Mouse (Mus musculus): ENCODE data around the gene Cyp2d9. TPM values are rescaled to one million over a fixed set of nuclear protein-coding genes. Genes with fewer than 3 reads are reported as not detected.

Gene Cyp2d9
- polyA plus RNA-seq, 1 experiment: not detected

GRCm38 (mm10) chr15:82423471-82423870 is 9.8 kb upstream of the Cyp2d9 start:
- H3K4me2 ChIP-seq (ENCODE audit: low read depth): no peak overlapping the region
- no peak overlapping the region for H3ac ChIP-seq (ENCODE audit: control insufficient read depth, insufficient read length)
- H3K36me3 ChIP-seq (ENCODE audit: control insufficient read depth, insufficient read depth): no peaks in the 10 kb centered on the region
- no peaks in the 10 kb centered on the region for H3K27me3 ChIP-seq (ENCODE audit: control insufficient read depth, insufficient read depth, insufficient read length)
- H3K79me2 ChIP-seq (ENCODE audit: control insufficient read depth, insufficient read depth): no peaks in the 10 kb centered on the region
- TF ChIP-seq REST (IDR thresholded peaks at IDR 0.05; ENCODE audit: insufficient read depth, insufficient read length) (no peak), TCF3 (IDR thresholded peaks at IDR 0.05; ENCODE audit: insufficient read length, low read depth) (no peak), SRF (IDR thresholded peaks at IDR 0.05; ENCODE audit: control insufficient read depth, insufficient read length, low read depth) (no peak), POLR2AphosphoS2 (IDR thresholded peaks at IDR 0.05; ENCODE audit: insufficient read length, low read depth) (no peak), MYOG (IDR thresholded peaks at IDR 0.05; ENCODE audit: control insufficient read depth in 1 of 3, insufficient read depth in 1 of 3, insufficient read length in 2 of 3, low read depth in 2 of 3) (no peak), POLR2A (IDR thresholded peaks at IDR 0.05; ENCODE audit: insufficient read length, low read depth) (no peak), E2F4 (IDR thresholded peaks at IDR 0.05; ENCODE audit: insufficient read depth) (no peak), CEBPB (IDR thresholded peaks at IDR 0.05; ENCODE audit: insufficient read depth, poor library complexity, severe bottlenecking) (no peak)
- H3K4me3 ChIP-seq: no peak overlapping the region

- Histone ChIP-seq H3K27me3 (ENCODE audit: control insufficient read depth, insufficient read depth, insufficient read length) (no peaks in the 10 kb centered on the region), H3K36me3 (ENCODE audit: control insufficient read depth, insufficient read depth) (no peaks in the 10 kb centered on the region), H3K79me2 (ENCODE audit: control insufficient read depth, insufficient read depth) (no peaks in the 10 kb centered on the region), H3ac (ENCODE audit: control insufficient read depth, insufficient read length) (no peak overlapping the region), H3K4me2 (ENCODE audit: low read depth) (no peak overlapping the region), H3K4me3 (no peak overlapping the region)
- TF ChIP-seq MYOD1 (IDR thresholded peaks at IDR 0.05; ENCODE audit: control insufficient read depth in 1 of 3, insufficient read length in 2 of 3, low read depth in 2 of 3) (no peak), MYOG (IDR thresholded peaks at IDR 0.05; ENCODE audit: control insufficient read depth in 1 of 3, insufficient read depth in 1 of 3, insufficient read length in 2 of 3, low read depth in 2 of 3) (no peak), USF1 (IDR thresholded peaks at IDR 0.05; ENCODE audit: low read depth) (no peak), POLR2AphosphoS2 (IDR thresholded peaks at IDR 0.05; ENCODE audit: insufficient read length, low read depth) (no peak), REST (IDR thresholded peaks at IDR 0.05; ENCODE audit: insufficient read depth, insufficient read length) (no peak), SRF (IDR thresholded peaks at IDR 0.05; ENCODE audit: control insufficient read depth, insufficient read length, low read depth) (no peak), POLR2A (IDR thresholded peaks at IDR 0.05; ENCODE audit: insufficient read length, low read depth) (no peak)
Observed at GRCm38 (mm10) chr15:82433621-82434020, 384 bp downstream of the Cyp2d9 start.

DNA sequence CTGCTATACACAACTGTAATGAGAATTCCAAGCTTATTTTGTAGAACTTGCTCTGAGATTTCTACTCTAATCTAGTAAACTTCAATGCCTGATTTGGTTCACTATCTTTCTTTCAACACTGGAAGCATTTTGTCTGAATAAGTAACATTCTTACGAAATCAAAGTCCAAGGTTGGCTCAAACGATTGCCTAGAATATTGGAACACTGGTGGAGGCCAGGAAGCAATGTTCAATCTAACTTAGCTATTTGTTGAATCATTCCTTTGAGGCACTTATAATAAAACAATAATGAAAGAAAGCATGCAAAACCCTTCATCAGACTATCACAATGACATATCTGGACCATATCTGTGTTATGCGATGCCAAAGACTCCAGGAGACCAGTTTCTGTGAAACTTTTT is 1.3 kb downstream of the Cyp2d9 start:
- no peak overlapping the region for H3K4me3 ChIP-seq
- no peak overlapping the region for H3K4me2 ChIP-seq (ENCODE audit: low read depth)
- H3K79me2 ChIP-seq (ENCODE audit: control insufficient read depth, insufficient read depth): no peaks in the 10 kb centered on the region
- no peaks in the 10 kb centered on the region for H3K27me3 ChIP-seq (ENCODE audit: control insufficient read depth, insufficient read depth, insufficient read length)
- no peak for TF ChIP-seq POLR2A (IDR thresholded peaks at IDR 0.05; ENCODE audit: insufficient read length, low read depth)
- H3K36me3 ChIP-seq (ENCODE audit: control insufficient read depth, insufficient read depth): no peaks in the 10 kb centered on the region
- H3ac ChIP-seq (ENCODE audit: control insufficient read depth, insufficient read length): no peak overlapping the region

DNA sequence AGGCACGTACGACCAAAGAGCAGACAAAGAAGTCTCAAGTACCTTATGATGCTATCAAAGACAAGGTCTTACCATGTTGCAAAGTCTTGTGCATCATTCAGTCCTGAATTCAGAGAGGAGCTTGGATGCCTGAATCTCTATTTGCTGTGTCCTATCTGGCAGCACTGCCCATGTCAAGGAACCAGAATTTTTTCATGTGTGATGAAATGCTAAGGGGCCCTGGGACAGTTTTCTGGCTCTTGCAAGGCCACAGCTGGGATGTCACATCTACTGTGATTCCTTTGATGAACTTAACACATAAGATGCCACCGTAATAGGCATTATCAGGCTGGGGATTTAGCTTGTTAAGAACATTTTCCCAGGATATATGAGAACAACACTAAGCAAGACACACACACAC is 1.8 kb downstream of the Cyp2d9 start:
- Histone ChIP-seq H3K4me3 (no peak overlapping the region), H3K4me2 (ENCODE audit: low read depth) (no peak overlapping the region), H3K27me3 (ENCODE audit: control insufficient read depth, insufficient read depth, insufficient read length) (no peaks in the 10 kb centered on the region), H3ac (ENCODE audit: control insufficient read depth, insufficient read length) (no peak overlapping the region), H3K36me3 (ENCODE audit: control insufficient read depth, insufficient read depth) (no peaks in the 10 kb centered on the region), H3K79me2 (ENCODE audit: control insufficient read depth, insufficient read depth) (no peaks in the 10 kb centered on the region)
- TF ChIP-seq TCF12 (IDR thresholded peaks at IDR 0.05; ENCODE audit: insufficient read depth, poor library complexity, severe bottlenecking) (no peak), TCF3 (IDR thresholded peaks at IDR 0.05; ENCODE audit: insufficient read length, low read depth) (no peak), USF1 (IDR thresholded peaks at IDR 0.05; ENCODE audit: low read depth) (no peak), POLR2A (IDR thresholded peaks at IDR 0.05; ENCODE audit: insufficient read length, low read depth) (no peak), MYOG (IDR thresholded peaks at IDR 0.05; ENCODE audit: control insufficient read depth in 1 of 3, insufficient read depth in 1 of 3, insufficient read length in 2 of 3, low read depth in 2 of 3) (no peak), SRF (IDR thresholded peaks at IDR 0.05; ENCODE audit: control insufficient read depth, insufficient read length, low read depth) (no peak), REST (IDR thresholded peaks at IDR 0.05; ENCODE audit: insufficient read depth, insufficient read length) (no peak), MYOD1 (IDR thresholded peaks at IDR 0.05; ENCODE audit: control insufficient read depth in 1 of 3, insufficient read length in 2 of 3, low read depth in 2 of 3) (no peak), CEBPB (IDR thresholded peaks at IDR 0.05; ENCODE audit: insufficient read depth, poor library complexity, severe bottlenecking) (no peak), E2F4 (IDR thresholded peaks at IDR 0.05; ENCODE audit: insufficient read depth) (no peak), POLR2AphosphoS2 (IDR thresholded peaks at IDR 0.05; ENCODE audit: insufficient read length, low read depth) (no peak), MAX (IDR thresholded peaks at IDR 0.05; ENCODE audit: low read depth) (no peak)

- no peak for TF ChIP-seq CEBPB (IDR thresholded peaks at IDR 0.05; ENCODE audit: insufficient read depth, poor library complexity, severe bottlenecking)
- no peak for TF ChIP-seq TCF3 (IDR thresholded peaks at IDR 0.05; ENCODE audit: insufficient read length, low read depth)
- TF ChIP-seq POLR2AphosphoS2 (IDR thresholded peaks at IDR 0.05; ENCODE audit: insufficient read length, low read depth): no peak
- no peak for TF ChIP-seq E2F4 (IDR thresholded peaks at IDR 0.05; ENCODE audit: insufficient read depth)
- no peak for TF ChIP-seq POLR2A (IDR thresholded peaks at IDR 0.05; ENCODE audit: insufficient read length, low read depth)
- TF ChIP-seq MYOG (IDR thresholded peaks at IDR 0.05; ENCODE audit: control insufficient read depth in 1 of 3, insufficient read depth in 1 of 3, insufficient read length in 2 of 3, low read depth in 2 of 3): no peak
- no peak for TF ChIP-seq SRF (IDR thresholded peaks at IDR 0.05; ENCODE audit: control insufficient read depth, insufficient read length, low read depth)
- H3K79me2 ChIP-seq (ENCODE audit: control insufficient read depth, insufficient read depth): no peaks in the 10 kb centered on the region
- no peak overlapping the region for H3K4me2 ChIP-seq (ENCODE audit: low read depth)
- no peak overlapping the region for H3ac ChIP-seq (ENCODE audit: control insufficient read depth, insufficient read length)
- H3K27me3 ChIP-seq (ENCODE audit: control insufficient read depth, insufficient read depth, insufficient read length): no peaks in the 10 kb centered on the region
- H3K4me3 ChIP-seq: no peak overlapping the region
- no peaks in the 10 kb centered on the region for H3K36me3 ChIP-seq (ENCODE audit: control insufficient read depth, insufficient read depth)
Observed at GRCm38 (mm10) chr15:82435606-82436005, 2.4 kb downstream of the Cyp2d9 start.

All from myocyte (in vitro differentiated cells).